Mouse (Mus musculus) liver, adult 2 months (tissue): ENCODE measurements at regions not wholly inside any gene's neighbourhood (a gene's known extent, or its start where the extent isn't known, plus 50 kb on each side); places are given as distances from the start of the nearest gene placed in this dataset.

Experiments
- DNase-seq: peaks from one replicate; pipeline ENCODE4 v3.0.0-alpha.2; 2011; ENCODE audit warnings: low read depth, low spot score; ENCODE audit errors: extremely low read depth
- H3K27ac ChIP-seq: fragments of 200-500 bp; replicated peaks from 2 replicates; pipeline ENCODE4 v1.5.1; 2012; ENCODE audit warnings: low read depth, mild to moderate bottlenecking, control low read depth, inconsistent platforms, low read length; ENCODE audit not compliant: insufficient read depth
- H3K27me3 ChIP-seq: fragments of 200-500 bp; 2 replicates; pipeline ENCODE4 v1.6.1; 2012; ENCODE audit warnings: mild to moderate bottlenecking, moderate library complexity, low read length, inconsistent platforms; ENCODE audit not compliant: control insufficient read depth, insufficient read depth
- H3K36me3 ChIP-seq: fragments of 200-500 bp; 2 replicates; pipeline ENCODE4 v1.6.1; 2012; ENCODE audit warnings: low read length, inconsistent platforms; ENCODE audit not compliant: control insufficient read depth, insufficient read depth
- H3K4me1 ChIP-seq: fragments of 200-500 bp; 2 replicates; pipeline ENCODE4 v1.6.1; 2011; ENCODE audit warnings: low read length; ENCODE audit not compliant: control insufficient read depth, insufficient read depth
- H3K4me3 ChIP-seq: fragments of 200-500 bp; 2 replicates; pipeline ENCODE4 v1.5.1; 2011; ENCODE audit warnings: low read depth, mild to moderate bottlenecking, control low read depth, low read length, moderate library complexity; ENCODE audit not compliant: insufficient read depth
- H3K79me2 ChIP-seq: fragments of 200-500 bp; 2 replicates; pipeline ENCODE4 v1.6.1; 2012; ENCODE audit warnings: inconsistent platforms, mild to moderate bottlenecking, low read length, moderate library complexity; ENCODE audit not compliant: control insufficient read depth, insufficient read depth
- H3K9ac ChIP-seq: fragments of 200-500 bp; 2 replicates; pipeline ENCODE4 v1.6.1; 2012; ENCODE audit warnings: low read depth, mild to moderate bottlenecking, control low read depth, inconsistent platforms, low read length
- CTCF ChIP-seq: fragments of 200-500 bp; IDR thresholded peaks from 2 replicates; pipeline ENCODE4 v1.5.1; 2011; ENCODE audit warnings: low read depth, low read length, control low read depth
- POLR2A ChIP-seq: fragments of 200-500 bp; IDR thresholded peaks from 2 replicates; pipeline ENCODE4 v1.6.1; 2011; ENCODE audit warnings: low read length, control low read depth; ENCODE audit not compliant: insufficient read depth; ENCODE audit errors: extremely low read depth
- WGBS: fragments of 180-500 bp; shearing (Covaris S2); methylation state at CpG from one replicate; pipeline ENCODE4 v1.1.7; 2018; 5-methylcytosine and 5-hydroxymethylcytosine counted together

DNA sequence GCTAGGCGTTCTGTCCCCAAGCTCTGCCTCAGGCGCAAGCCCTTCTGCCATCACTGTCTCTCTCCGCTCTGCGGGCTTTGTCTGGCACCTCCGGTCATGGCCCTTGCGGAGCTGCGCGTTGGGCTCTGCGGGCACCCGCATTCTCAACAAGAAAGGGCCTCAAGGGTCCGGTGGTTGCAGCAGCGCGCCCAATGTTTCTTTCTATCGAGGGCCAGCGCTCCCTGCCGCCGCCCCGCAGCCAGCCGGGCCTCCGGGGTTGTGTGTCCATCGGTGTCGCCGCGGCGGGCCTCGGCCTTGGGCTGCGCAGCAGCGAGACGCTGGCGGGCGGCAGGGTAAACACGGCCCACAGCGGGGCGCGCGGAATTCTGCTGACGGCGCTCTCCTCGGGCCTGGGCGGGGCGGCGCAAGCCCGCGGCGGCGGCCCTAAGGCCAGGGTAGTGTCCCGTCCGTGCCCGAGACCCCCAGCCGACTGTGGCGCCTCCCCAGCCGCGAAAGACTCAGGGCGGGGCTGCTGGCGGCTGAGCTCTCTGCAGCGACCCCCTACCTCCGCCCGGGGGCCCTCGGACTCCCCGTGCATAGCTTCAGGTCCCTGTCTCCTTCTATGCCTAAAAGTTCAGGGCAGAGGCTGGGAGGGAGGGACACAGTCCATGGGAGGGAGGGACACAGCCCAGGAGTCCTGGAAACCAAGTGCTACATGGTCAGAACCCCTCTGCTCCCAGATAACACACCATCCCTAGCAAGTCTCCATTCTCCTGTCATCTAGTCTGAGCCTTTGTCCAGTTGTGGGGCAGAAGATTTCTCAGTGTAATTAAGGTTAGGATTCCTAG lies 80.9 kb downstream of the Efnb1 start:
- WGBS = 5% methylated on average over 30 of the region's 60 CpGs
- H3K27ac ChIP-seq = peak overlapping the region; percentile 1; the same call in 1 of the 2 replicates

DNA sequence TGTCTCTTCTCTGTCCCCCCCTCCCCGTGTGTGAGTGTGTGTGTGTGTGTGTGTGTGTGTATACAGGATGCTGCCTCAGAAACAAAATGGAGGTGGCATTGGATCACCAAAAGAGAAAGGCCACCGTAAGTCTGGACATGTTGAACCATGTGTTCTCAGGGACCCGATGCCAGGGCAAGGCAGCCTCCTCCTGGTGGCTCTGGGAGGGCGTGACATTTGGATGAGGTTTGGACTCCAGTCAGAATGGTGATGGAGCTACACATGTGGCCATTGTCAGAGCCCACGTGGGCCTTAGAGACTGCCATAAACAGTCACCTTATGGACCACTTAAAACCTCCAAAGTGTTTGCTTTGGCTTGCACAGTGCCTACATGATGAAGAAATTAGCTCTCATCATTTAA lies 80.0 kb downstream of the Efnb1 start:
- Histone ChIP-seq H3K27me3 (no peaks in the 10 kb centered on the region), H3K4me1 (no peaks in the 10 kb centered on the region), H3K79me2 (no peaks in the 10 kb centered on the region), H3K4me3 (no peak overlapping the region), H3K27ac (no peak overlapping the region), H3K36me3 (no peaks in the 10 kb centered on the region), H3K9ac (no peak overlapping the region)
- TF ChIP-seq POLR2A (no peak), CTCF (no peak)
- DNase-seq = no peak
- WGBS = 92% methylated on average over 5 of the region's 5 CpGs

More for the DNA sequence above, 80.9 kb downstream of the Efnb1 start:
- H3K9ac ChIP-seq = peak overlapping the region; percentile 62
- H3K4me3 ChIP-seq = peak overlapping the region; percentile 37
- H3K79me2 ChIP-seq = no peaks in the 10 kb centered on the region
- no peaks in the 10 kb centered on the region for H3K4me1 ChIP-seq
- no peak for DNase-seq
- H3K36me3 ChIP-seq = no peaks in the 10 kb centered on the region
- TF ChIP-seq POLR2A = no peak
- TF ChIP-seq CTCF = no peak
- no peaks in the 10 kb centered on the region for H3K27me3 ChIP-seq

DNA sequence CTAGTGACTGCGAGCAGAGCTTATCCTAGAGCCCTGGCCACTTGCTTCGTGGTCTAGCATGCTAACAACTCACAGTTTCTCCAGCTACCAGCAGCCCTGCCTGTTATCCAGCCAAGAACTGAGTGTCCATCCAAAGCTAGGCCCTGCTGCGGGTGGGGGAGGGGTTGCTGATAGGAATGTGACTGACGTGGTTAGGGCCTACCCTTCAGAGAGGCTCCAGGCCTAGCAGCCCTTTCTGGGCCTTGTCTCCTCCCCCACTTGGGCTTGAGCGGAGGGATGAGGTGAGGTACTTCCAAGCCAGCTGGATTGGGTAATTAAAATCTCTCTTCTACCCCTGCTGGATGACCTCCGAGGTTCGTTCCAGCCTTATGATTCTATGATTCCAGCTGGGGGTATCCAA lies 79.2 kb downstream of the Efnb1 start:
- no peak overlapping the region for H3K4me3 ChIP-seq
- no peak for DNase-seq
- H3K9ac ChIP-seq = no peak overlapping the region
- H3K79me2 ChIP-seq = no peaks in the 10 kb centered on the region
- 79% methylated on average over 7 of the region's 7 CpGs for WGBS
- H3K36me3 ChIP-seq = no peaks in the 10 kb centered on the region
- no peaks in the 10 kb centered on the region for H3K4me1 ChIP-seq
- no peaks in the 10 kb centered on the region for H3K27me3 ChIP-seq
- H3K27ac ChIP-seq = no peak overlapping the region
- TF ChIP-seq POLR2A (no peak), CTCF (no peak)

DNA sequence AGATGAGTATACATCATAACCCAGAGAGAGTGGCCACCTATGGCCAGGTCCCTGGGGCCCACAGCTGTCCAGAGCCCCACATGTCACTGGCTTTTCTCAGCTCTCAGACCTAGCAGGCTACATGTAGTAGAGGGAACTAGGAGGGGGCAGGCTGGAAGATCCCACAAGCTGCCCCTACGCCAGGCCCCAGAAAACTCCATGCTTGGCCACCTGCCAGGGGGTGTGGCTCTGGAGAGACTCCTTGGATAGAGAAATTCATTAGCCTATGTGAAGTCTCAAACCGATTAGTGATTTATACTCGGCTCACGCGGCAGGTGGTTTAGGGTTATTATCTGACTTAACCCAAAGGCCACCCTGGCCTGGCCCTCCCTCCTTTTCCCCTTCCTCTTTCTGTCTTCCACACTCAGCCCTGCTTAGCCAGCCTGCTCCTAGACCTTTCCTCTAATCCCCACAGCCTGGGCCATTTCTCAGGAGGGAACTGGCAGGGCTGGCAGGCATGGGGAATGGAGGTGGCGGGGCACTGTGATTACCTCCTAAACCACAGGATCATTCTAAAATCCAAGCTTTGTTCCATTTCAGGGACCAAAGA lies 77.7 kb downstream of the Efnb1 start:
- Histone ChIP-seq H3K9ac (no peak overlapping the region), H3K79me2 (no peaks in the 10 kb centered on the region), H3K36me3 (no peaks in the 10 kb centered on the region), H3K4me1 (no peaks in the 10 kb centered on the region), H3K27me3 (no peaks in the 10 kb centered on the region), H3K27ac (no peak overlapping the region), H3K4me3 (no peak overlapping the region)
- DNase-seq = no peak
- no peak for TF ChIP-seq POLR2A
- TF ChIP-seq CTCF = no peak
- WGBS = 91% methylated on average over 6 of the region's 6 CpGs

DNA sequence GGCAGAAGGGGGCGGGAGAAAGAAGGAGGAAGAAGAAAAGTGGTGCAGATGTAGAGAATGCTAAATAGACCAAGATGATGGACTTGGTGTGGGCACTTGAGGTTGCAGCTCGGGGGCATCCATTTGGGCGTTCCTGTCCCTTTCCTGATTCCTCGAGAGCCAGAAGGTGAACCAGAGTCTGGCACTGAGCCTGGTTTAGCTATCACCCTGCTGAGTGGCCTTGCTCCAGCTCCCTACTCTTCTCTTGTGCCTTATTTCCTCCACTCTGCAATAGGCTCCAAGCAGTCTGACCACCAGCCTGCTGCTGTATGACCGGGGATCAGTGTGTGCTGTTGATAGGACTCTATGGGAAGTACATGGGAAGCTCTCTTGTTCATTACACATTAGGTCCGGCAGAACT lies 68.1 kb downstream of the Efnb1 start:
- Histone ChIP-seq H3K9ac (no peak overlapping the region), H3K4me1 (peaks cover 2% of the 10 kb centered on the region; the same call in 1 of the 2 replicates), H3K36me3 (no peaks in the 10 kb centered on the region), H3K27ac (no peak overlapping the region), H3K27me3 (no peaks in the 10 kb centered on the region), H3K4me3 (no peak overlapping the region), H3K79me2 (no peaks in the 10 kb centered on the region)
- WGBS = 80% methylated on average over 6 of the region's 6 CpGs
- no peak for DNase-seq
- TF ChIP-seq POLR2A = no peak
- TF ChIP-seq CTCF = no peak

DNA sequence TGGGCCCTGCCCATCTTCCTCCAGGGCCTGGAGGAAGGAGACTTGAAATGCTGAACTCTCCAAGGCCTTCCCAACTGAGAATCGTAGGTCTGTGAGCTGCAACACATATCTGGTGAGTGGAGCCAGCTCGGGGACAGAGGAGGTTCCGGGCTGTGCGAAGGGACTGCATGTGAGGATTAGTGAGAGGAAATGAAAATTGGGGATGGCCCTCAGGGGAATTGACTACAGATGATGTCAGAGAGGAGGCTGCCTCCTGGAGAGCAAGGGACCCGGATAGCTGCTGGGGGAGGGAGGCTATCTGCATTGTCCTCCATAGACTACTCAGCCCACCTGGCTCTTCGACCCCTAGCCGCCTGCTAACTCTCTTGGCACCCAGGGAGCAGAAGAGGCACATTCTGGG lies 65.2 kb downstream of the Efnb1 start:
- H3K4me3 ChIP-seq = no peak overlapping the region
- no peak for DNase-seq
- 85% methylated on average over 7 of the region's 7 CpGs for WGBS

More for the DNA sequence above, 65.2 kb downstream of the Efnb1 start:
- Histone ChIP-seq H3K27me3 (no peaks in the 10 kb centered on the region), H3K9ac (no peak overlapping the region), H3K36me3 (no peaks in the 10 kb centered on the region), H3K79me2 (no peaks in the 10 kb centered on the region), H3K4me1 (peaks cover 2% of the 10 kb centered on the region; the same call in 1 of the 2 replicates), H3K27ac (no peak overlapping the region)
- TF ChIP-seq POLR2A (no peak), CTCF (no peak)
